Mouse (Mus musculus): ENCODE results near the gene Olfr460.
"Not testable (repeated sequence)": the region's sequence is repeated elsewhere in the genome, so short reads cannot be mapped to it uniquely, and the experiment has no call there.

Olfr460 gene

DNA sequence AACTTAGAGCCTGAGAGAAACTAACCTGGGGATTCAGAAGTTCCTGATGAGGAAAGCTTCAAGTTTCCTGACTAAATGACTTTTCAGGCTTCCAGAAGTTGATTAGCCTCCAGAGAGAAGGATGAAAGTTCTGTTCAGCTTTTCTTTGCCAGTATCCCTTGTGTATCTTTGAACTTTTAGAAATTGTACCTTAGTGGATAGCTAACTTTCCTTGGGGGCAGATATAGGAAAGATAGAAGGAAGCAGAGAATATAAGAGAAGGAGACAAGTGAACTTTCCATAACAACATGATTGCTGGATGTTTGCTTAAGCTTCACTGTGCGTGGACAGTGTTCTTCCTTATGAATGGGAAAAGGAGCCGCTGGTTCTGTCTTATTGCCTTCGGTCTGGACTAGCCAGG is at the start of gene Olfr460:
Gene Olfr460, plus strand, starts transcription at position 301 of the 400 bp plus-strand sequence.
- no peak for DNase-seq (ENCODE audit: low spot score)

DNA sequence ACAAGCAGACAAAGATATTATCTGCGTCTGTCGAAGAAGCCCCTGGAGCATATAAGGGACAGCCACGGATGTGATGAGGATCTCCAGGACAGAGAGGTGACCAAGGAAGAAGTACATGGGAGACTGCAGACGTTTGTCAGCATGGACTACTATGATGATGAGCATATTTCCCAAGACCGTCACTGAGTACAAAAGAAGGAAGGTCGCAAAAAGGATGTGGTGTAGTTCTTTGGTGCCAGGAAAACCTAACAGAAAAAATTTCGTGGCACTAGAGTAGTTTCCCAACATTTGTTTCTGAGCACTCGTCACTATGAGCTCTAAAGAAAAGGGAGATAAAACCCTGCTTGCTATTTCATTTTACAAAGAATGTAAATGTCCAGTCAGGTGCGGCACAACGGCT is 24.6 kb upstream of the Olfr460 start:
- DNase-seq (ENCODE audit: low spot score), result no peak

- DNase-seq (ENCODE audit: low spot score), result no peak
Measured at GRCm38 (mm10) chr6:40554950-40555349, 14.3 kb upstream of the Olfr460 start, which contains the start of gene Olfr461. Olfr461 (minus strand) TSS chr6:40555050.

DNA sequence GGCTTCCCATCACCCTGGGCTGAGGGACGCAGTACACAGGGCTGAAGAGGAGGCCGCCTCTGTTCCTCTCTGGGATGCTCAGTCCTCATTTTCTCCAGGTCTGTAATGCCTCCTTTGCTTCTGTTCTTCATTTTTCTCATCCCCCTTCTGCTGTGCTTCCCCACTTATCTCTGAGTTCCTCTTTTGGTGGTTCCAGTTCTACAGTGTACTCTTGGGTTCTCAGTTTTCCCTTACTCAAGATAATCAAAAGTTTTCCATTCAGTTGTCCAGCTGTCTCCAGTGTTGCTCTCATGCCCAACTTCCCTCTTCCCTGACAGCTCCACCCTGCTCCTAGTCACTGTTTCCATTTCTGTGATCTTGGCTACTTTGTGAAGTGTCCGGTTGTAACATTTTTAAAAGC is 4.3 kb downstream of the Olfr460 start:
- DNase-seq (ENCODE audit: low spot score), result no peak

- DNase-seq (ENCODE audit: low spot score), result no peak
Measured at GRCm38 (mm10) chr6:40576305-40576704, 7.0 kb downstream of the Olfr460 start.

DNA sequence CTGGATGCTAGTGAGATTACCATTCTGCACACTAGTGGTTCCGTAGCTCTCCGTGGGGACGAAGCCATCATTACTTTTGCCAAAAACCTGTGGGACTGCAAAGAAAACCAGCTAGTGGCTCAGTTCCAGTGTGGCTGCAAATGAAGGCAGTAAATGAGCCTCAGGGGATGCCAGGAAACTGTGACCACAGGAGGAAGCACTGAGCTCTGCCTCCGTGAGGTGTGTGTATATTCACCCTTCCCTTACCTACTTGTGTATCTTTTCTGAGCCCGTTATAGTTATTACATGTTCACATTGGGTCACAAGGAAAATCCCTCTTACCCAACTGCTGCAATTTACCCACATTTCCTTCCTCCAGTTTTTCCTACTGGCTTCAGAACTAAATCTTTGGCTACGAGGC is 15.0 kb downstream of the Olfr460 start:
- DNase-seq (ENCODE audit: low spot score), result no peak

- no peak for DNase-seq (ENCODE audit: low spot score)
Measured at GRCm38 (mm10) chr6:40585645-40586044, 16.4 kb downstream of the Olfr460 start, which contains the start of gene Clec5a. Clec5a (minus strand) TSS chr6:40585821.

- DNase-seq (ENCODE audit: low spot score), result no peak
Measured at GRCm38 (mm10) chr6:40588346-40588745, 19.1 kb downstream of the Olfr460 start.

DNA sequence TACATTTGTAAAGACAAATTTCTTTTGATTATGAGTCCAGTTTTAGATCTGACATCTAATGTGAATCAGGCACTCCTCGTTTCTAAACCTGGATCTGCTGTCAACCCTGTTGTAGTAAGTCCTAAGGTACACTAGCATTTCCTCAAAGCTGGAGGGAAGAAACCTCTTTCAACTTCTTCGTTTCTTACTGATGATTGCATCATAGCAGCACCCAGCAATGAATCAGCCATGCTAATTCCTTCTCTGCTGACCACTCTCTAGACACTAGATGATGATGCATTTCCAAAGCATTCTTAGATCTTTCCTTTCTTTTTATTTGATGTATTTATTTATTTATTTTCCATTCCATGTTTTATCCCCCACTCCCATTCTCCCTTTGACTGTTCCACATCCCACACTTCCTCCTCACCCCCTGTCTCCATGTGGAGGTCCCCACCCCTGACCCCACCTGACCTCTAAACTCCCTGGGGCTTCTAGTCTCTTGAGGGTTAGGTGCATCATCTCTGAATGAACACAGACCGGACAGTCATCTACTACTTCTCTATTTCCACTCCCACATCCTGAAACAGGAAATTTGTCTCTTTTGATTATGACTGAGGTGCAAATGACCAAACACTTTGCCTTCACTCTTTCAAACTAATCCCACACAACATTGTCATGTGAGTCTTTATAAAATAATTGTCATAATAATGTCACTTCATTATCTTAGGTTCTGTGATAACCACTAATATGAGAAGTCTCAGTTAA is 25.7 kb downstream of the Olfr460 start:
- no peak for DNase-seq (ENCODE audit: low spot score)

DNA sequence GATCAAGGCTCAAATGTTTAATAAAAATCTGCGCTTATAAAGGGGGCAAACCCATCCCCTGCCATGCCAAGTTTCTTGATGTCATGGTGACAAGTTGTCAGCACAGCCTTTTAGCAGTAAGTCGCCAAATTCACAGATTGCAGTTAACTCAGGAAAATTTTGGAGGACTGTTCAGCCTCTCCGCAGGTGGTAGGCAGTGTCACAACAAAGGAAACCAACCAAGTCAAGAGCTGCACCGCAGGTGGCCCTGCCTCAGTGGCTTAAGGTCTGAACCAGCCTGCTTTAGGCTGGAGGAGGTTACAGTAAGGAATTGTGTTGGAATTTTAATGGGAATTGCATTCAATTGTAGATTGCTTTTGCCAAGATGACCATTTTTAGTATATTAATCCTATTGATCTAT is 29.3 kb downstream of the Olfr460 start:
- not testable (repeated sequence) for DNase-seq (ENCODE audit: low spot score)

GRCm38 (mm10) chr6:40607431-40607830 is 38.1 kb downstream of the Olfr460 start:
- DNase-seq (ENCODE audit: low spot score), result no peak

DNA sequence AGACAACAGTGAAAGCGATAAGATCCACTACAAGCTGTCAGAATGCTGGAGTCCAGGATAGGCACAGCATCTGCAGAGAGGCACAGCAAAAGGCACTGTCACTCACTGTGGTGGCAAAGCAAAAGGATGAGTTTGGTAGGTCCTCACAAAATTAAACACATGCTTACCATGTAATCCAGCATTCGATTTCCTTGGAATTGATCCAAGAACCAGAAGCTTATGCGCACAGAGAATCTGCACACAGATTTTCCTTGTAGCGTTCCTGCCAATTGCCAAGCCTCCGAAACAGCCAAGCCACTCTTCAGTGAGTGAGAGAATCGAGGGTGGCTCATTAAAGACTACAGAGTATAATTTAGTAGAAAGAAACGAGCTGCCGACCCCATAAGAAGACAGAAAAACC is 41.0 kb downstream of the Olfr460 start:
- DNase-seq (ENCODE audit: low spot score), result no peak

GRCm38 (mm10) chr6:40613260-40613852 is 44.1 kb downstream of the Olfr460 start, which contains the start of gene Tas2r138:
Tas2r138 (minus strand) TSS chr6:40613310.
- no peak for DNase-seq (ENCODE audit: low spot score)

DNA sequence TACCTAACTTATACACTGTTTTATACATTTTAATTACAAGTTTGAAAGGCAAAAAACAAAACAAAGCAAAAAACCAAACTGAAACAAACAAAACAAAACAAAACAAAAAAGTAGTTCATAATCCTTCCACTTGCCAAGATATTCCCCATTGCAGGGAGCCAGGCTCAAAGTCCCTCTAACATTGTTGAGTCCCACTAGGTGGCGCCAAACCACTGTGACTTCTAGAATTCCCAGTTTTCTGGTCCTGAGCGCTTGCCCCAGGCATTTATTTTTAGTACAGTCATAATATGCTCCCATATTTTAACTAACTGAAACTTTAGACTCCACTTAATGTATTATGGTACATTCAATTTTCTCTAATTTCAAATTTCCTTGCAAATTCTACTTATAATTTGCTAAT is 48.7 kb downstream of the Olfr460 start:
- DNase-seq (ENCODE audit: low spot score), result peak; percentile 54

All from ovary, postnatal 14 days (tissue).